Mouse (Mus musculus): ENCODE measurements around the gene Ankrd11. TPM values are rescaled to one million over a fixed set of nuclear protein-coding genes. Genes with fewer than 3 reads are reported as not detected.

The Ankrd11 gene
- polyA plus RNA-seq, 1 experiment from 2014 or later = 94.4 TPM

DNA sequence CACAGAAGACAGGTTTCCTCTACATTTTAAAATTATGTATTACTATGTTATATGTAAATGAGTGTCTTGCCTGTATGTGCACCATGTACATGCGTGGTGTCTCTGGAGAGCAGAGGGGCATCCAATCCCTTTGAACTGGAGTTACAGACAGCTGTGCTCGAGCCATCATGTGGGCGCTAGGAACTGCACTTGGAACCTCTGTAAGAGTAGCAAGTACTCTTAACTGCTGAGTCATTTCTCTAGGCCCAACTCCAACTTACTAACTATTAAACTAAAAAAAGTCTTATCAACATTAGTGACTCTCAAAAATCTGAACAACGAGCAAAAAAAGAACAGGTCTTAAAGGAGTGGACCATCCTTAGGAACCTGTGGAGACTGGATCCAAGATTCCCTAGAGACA, 66.0 kb downstream of the Ankrd11 start:
- ATAC-seq (replicated peaks; ENCODE audit: low FRiP score) (no peak), DNase-seq (ENCODE audit: low spot score) (no peak)
- Histone ChIP-seq H3K27me3 (ENCODE audit: control insufficient read depth, insufficient read depth, low read length) (no peaks in the 10 kb centered on the region), H3K4me3 (ENCODE audit: low read depth, low read length) (no peak overlapping the region), H3K36me3 (ENCODE audit: control insufficient read depth, insufficient read depth, low read length) (no peaks in the 10 kb centered on the region), H3K27ac (ENCODE audit: low read depth, low read length) (no peak overlapping the region), H3K4me2 (ENCODE audit: low read depth, low read length, severe bottlenecking) (no peak overlapping the region), H3K4me1 (replicated peaks; ENCODE audit: control insufficient read depth, insufficient read depth, low read length) (no peaks in the 10 kb centered on the region), H3K9me3 (ENCODE audit: control insufficient read depth, low read length) (no peaks in the 10 kb centered on the region), H3K9ac (ENCODE audit: low read length) (no peak overlapping the region)
- WGBS = 95% methylated on average over 4 of the region's 4 CpGs

DNA sequence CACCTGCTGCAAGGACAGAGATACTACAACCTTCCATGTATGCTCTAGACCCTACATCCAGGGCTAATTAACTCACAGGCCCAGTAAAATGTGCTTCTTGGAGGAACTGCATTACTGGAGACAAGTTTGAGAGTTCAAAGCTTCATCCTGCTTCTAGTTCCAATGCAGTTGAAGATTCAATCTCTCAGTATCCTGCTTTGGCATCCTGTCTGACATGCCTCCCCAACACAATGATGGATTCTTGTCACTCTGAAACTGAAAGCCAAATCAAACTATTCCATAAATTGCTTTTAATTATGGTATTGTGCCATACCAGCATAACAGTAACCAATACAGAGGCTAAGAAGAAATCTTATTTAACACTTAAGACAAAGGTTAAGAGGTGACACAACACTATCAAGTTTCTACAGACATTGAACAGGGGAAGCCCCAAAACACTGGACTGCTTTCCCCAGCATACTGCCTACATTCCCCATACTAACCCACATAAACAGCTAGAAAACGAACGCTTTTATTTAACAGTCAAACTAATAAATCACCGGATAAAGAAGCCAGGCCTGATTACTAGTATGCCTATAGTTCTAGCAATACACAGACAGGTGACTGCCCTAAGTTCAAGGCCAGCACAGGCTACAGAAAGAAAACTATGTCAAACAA, 72.0 kb downstream of the Ankrd11 start:
- Histone ChIP-seq H3K4me1 (replicated peaks; ENCODE audit: control insufficient read depth, insufficient read depth, low read length) (no peaks in the 10 kb centered on the region), H3K27ac (ENCODE audit: low read depth, low read length) (no peak overlapping the region), H3K4me2 (ENCODE audit: low read depth, low read length, severe bottlenecking) (no peak overlapping the region), H3K9ac (ENCODE audit: low read length) (no peak overlapping the region), H3K27me3 (ENCODE audit: control insufficient read depth, insufficient read depth, low read length) (no peaks in the 10 kb centered on the region), H3K36me3 (ENCODE audit: control insufficient read depth, insufficient read depth, low read length) (no peaks in the 10 kb centered on the region; the same call in 1 of the 2 replicates), H3K9me3 (ENCODE audit: control insufficient read depth, low read length) (no peaks in the 10 kb centered on the region), H3K4me3 (ENCODE audit: low read depth, low read length) (no peak overlapping the region)
- ATAC-seq (replicated peaks; ENCODE audit: low FRiP score) (no peak), DNase-seq (ENCODE audit: low spot score) (no peak)
- WGBS = 98% methylated on average over 3 of the region's 3 CpGs

DNA sequence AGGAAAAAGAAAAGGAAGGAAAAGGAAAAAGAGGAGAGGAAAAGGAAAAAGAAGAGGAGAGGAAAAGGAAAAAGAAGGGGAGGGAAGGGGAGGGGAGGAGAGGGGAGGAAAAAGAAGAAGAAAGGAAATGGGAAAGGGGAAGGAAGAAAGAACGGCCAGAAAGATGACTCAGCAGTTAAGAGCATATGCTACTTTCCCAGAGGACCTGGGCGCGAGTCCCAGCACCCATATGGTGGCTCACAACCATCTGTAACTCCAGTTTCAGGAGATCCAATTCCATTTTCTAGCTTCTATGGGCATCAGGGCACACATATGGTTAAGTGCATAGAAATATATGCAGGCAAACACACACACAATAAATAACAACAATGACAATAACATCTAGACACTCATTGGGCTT, 73.9 kb downstream of the Ankrd11 start:
- no peaks in the 10 kb centered on the region for H3K4me1 ChIP-seq (replicated peaks; ENCODE audit: control insufficient read depth, insufficient read depth, low read length)
- ATAC-seq (replicated peaks; ENCODE audit: low FRiP score) = no peak
- no peaks in the 10 kb centered on the region for H3K9me3 ChIP-seq (ENCODE audit: control insufficient read depth, low read length)
- no peak overlapping the region for H3K27ac ChIP-seq (ENCODE audit: low read depth, low read length)
- no peak overlapping the region for H3K9ac ChIP-seq (ENCODE audit: low read length)
- DNase-seq (ENCODE audit: low spot score) = no peak
- WGBS = 99% methylated on average over 3 of the region's 3 CpGs
- no peaks in the 10 kb centered on the region; the same call in 1 of the 2 replicates for H3K36me3 ChIP-seq (ENCODE audit: control insufficient read depth, insufficient read depth, low read length)
- no peak overlapping the region for H3K4me2 ChIP-seq (ENCODE audit: low read depth, low read length, severe bottlenecking)
- no peak overlapping the region for H3K4me3 ChIP-seq (ENCODE audit: low read depth, low read length)
- H3K27me3 ChIP-seq (ENCODE audit: control insufficient read depth, insufficient read depth, low read length) = no peaks in the 10 kb centered on the region

DNA sequence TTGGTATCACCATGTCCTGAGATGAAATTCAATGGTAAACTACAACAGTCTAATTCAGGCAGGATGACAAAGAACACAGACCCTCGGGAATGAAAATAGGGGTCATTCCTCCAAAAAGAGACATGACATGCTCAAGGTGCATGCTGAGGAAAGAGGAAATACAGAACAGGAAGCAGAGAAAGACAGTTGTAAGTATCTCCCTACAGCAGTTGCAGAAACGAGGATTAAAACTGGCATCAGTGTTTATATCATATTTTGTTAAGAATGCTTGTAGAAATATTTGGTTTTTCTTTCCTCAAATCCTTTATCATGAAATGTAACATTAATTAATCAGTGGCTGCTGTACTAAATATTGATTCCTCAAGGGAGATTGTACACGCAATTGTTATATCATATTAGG, 75.4 kb downstream of the Ankrd11 start:
- Histone ChIP-seq H3K4me1 (replicated peaks; ENCODE audit: control insufficient read depth, insufficient read depth, low read length) (no peaks in the 10 kb centered on the region), H3K27ac (ENCODE audit: low read depth, low read length) (no peak overlapping the region), H3K9me3 (ENCODE audit: control insufficient read depth, low read length) (no peaks in the 10 kb centered on the region), H3K27me3 (ENCODE audit: control insufficient read depth, insufficient read depth, low read length) (no peaks in the 10 kb centered on the region), H3K36me3 (ENCODE audit: control insufficient read depth, insufficient read depth, low read length) (no peaks in the 10 kb centered on the region; the same call in 1 of the 2 replicates), H3K4me2 (ENCODE audit: low read depth, low read length, severe bottlenecking) (no peak overlapping the region), H3K4me3 (ENCODE audit: low read depth, low read length) (no peak overlapping the region), H3K9ac (ENCODE audit: low read length) (no peak overlapping the region)
- WGBS = 91% methylated on average over 3 of the region's 3 CpGs
- DNase-seq (ENCODE audit: low spot score) (no peak), ATAC-seq (replicated peaks; ENCODE audit: low FRiP score) (no peak)

DNA sequence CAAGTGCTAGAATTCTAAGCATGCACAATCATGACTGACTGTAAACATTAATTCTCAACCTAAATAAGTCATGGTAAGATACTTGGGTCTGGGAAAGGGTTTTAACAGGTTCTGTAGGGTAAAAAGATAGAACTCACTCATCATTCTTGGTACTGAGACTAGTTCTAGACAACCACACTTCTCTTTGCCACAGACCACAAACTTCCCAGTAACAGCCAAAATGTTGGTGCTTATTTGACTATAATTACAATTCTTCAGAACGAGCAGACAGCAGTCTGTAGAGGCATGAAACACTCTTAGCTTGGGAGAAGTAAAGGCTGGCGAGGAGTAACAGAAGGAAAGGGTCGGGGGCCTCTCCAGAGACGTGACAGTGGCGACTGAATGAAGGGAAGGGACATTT, 80.0 kb downstream of the Ankrd11 start:
- no peaks in the 10 kb centered on the region for H3K27me3 ChIP-seq (ENCODE audit: control insufficient read depth, insufficient read depth, low read length)
- no peak for ATAC-seq (replicated peaks; ENCODE audit: low FRiP score)
- WGBS = 69% methylated on average over 5 of the region's 5 CpGs

DNA sequence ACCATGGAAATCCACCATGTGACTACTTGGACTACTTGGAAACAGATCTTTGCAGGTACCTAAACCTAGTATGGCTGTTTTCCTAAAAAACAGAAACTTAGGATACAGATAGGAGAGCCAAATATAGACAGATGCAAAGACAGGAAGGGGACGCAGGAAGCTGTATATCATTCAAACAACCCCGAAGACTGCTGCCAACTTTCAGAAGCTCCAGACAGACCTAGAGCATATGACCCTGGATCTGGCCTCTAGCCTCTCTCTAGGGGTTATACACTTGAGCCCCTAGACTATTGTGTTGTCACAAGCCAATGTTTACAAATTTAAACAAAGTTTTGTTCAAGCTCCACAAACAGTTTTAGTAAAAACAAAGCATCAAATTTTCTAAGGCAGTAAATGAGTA, 80.6 kb downstream of the Ankrd11 start:
- H3K36me3 ChIP-seq (ENCODE audit: control insufficient read depth, insufficient read depth, low read length) = no peaks in the 10 kb centered on the region
- no peak overlapping the region for H3K27ac ChIP-seq (ENCODE audit: low read depth, low read length)
- 90% methylated on average over 2 of the region's 2 CpGs for WGBS
- no peak overlapping the region for H3K4me3 ChIP-seq (ENCODE audit: low read depth, low read length)
- no peak overlapping the region for H3K4me2 ChIP-seq (ENCODE audit: low read depth, low read length, severe bottlenecking)
- H3K9me3 ChIP-seq (ENCODE audit: control insufficient read depth, low read length) = no peaks in the 10 kb centered on the region
- no peak overlapping the region for H3K9ac ChIP-seq (ENCODE audit: low read length)
- DNase-seq (ENCODE audit: low spot score) = no peak
- H3K4me1 ChIP-seq (replicated peaks; ENCODE audit: control insufficient read depth, insufficient read depth, low read length) = no peaks in the 10 kb centered on the region
- no peak for ATAC-seq (replicated peaks; ENCODE audit: low FRiP score)
- no peaks in the 10 kb centered on the region for H3K27me3 ChIP-seq (ENCODE audit: control insufficient read depth, insufficient read depth, low read length)

More for the DNA sequence above, 80.0 kb downstream of the Ankrd11 start:
- Histone ChIP-seq H3K9ac (ENCODE audit: low read length) (no peak overlapping the region), H3K4me1 (replicated peaks; ENCODE audit: control insufficient read depth, insufficient read depth, low read length) (no peaks in the 10 kb centered on the region), H3K4me2 (ENCODE audit: low read depth, low read length, severe bottlenecking) (no peak overlapping the region), H3K36me3 (ENCODE audit: control insufficient read depth, insufficient read depth, low read length) (no peaks in the 10 kb centered on the region), H3K9me3 (ENCODE audit: control insufficient read depth, low read length) (no peaks in the 10 kb centered on the region), H3K27ac (ENCODE audit: low read depth, low read length) (no peak overlapping the region), H3K4me3 (ENCODE audit: low read depth, low read length) (no peak overlapping the region)
- no peak for DNase-seq (ENCODE audit: low spot score)

DNA sequence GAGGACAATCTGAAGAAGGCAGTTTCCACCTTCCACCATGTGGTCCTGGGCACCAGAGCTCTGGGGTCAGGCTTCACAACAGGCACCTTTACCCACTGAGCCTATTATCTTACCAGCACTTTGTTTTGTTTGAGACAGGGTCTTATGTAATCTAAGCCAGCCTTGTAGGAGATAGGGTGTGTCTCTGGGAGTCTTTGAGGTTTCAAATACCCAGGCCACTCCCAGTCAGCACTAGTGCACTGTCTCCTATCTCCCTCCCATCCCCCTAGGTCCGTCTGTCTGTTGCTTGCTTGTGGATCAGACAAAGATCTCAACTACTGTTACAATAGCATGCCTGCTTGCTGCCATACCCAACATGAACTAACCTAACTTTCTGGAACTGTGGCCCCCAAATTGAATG, 81.1 kb downstream of the Ankrd11 start:
- Histone ChIP-seq H3K36me3 (ENCODE audit: control insufficient read depth, insufficient read depth, low read length) (no peaks in the 10 kb centered on the region), H3K4me3 (ENCODE audit: low read depth, low read length) (no peak overlapping the region), H3K4me1 (replicated peaks; ENCODE audit: control insufficient read depth, insufficient read depth, low read length) (no peaks in the 10 kb centered on the region), H3K27ac (ENCODE audit: low read depth, low read length) (no peak overlapping the region), H3K9me3 (ENCODE audit: control insufficient read depth, low read length) (no peaks in the 10 kb centered on the region), H3K4me2 (ENCODE audit: low read depth, low read length, severe bottlenecking) (no peak overlapping the region), H3K9ac (ENCODE audit: low read length) (no peak overlapping the region), H3K27me3 (ENCODE audit: control insufficient read depth, insufficient read depth, low read length) (no peaks in the 10 kb centered on the region)
- 38% methylated on average over 1 of the region's 1 CpGs for WGBS
- ATAC-seq (replicated peaks; ENCODE audit: low FRiP score) (no peak), DNase-seq (ENCODE audit: low spot score) (no peak)

DNA sequence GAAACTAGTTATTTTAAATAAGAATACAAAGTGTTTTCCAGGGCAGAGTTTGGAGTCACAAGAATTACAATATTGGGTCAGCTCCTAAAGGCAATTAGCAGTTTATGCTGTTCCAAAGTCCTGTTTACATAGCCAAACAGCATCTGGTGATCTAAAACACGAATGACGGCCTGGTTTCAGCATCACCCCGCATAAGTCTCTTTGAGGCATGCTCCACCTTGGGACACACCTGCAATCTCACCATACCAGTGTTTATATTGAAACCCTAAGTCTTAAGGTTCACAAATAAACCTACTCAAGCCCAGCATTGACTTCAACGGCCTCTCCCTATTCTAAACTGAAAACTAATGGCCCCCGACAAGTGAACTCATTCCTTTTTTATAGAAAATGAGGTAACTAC, 81.8 kb downstream of the Ankrd11 start:
- WGBS = 92% methylated on average over 5 of the region's 5 CpGs
- DNase-seq (ENCODE audit: low spot score) (no peak), ATAC-seq (replicated peaks; ENCODE audit: low FRiP score) (no peak)
- H3K4me1 ChIP-seq (replicated peaks; ENCODE audit: control insufficient read depth, insufficient read depth, low read length) = no peaks in the 10 kb centered on the region
- H3K9ac ChIP-seq (ENCODE audit: low read length) = no peak overlapping the region
- H3K36me3 ChIP-seq (ENCODE audit: control insufficient read depth, insufficient read depth, low read length) = no peaks in the 10 kb centered on the region
- no peak overlapping the region for H3K4me2 ChIP-seq (ENCODE audit: low read depth, low read length, severe bottlenecking)
- H3K9me3 ChIP-seq (ENCODE audit: control insufficient read depth, low read length) = no peaks in the 10 kb centered on the region
- no peak overlapping the region for H3K4me3 ChIP-seq (ENCODE audit: low read depth, low read length)
- H3K27ac ChIP-seq (ENCODE audit: low read depth, low read length) = no peak overlapping the region
- H3K27me3 ChIP-seq (ENCODE audit: control insufficient read depth, insufficient read depth, low read length) = no peaks in the 10 kb centered on the region

DNA sequence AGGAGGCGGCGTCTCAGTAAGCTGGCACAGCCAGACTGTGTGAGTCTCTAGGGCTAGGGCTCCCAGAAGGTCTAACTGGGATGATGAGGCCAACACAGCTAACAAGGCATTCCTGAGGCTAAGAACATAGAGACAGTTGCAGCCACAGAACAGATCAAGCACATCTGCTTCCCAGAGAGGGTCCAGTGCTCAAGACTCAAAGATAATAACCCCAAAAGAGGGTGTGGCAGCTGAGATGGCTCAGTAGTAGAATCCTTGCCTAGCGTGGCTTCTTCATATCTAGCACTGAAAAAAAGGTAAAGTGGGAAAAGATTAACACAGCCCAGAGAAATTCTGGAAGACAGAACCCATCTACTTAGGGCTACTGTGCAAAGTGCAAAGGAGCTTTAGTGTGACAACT, 86.1 kb downstream of the Ankrd11 start:
- no peaks in the 10 kb centered on the region for H3K36me3 ChIP-seq (ENCODE audit: control insufficient read depth, insufficient read depth, low read length)
- no peaks in the 10 kb centered on the region for H3K9me3 ChIP-seq (ENCODE audit: control insufficient read depth, low read length)
- H3K4me3 ChIP-seq (ENCODE audit: low read depth, low read length) = no peak overlapping the region
- no peak for DNase-seq (ENCODE audit: low spot score)
- no peak for ATAC-seq (replicated peaks; ENCODE audit: low FRiP score)
- no peak overlapping the region for H3K27ac ChIP-seq (ENCODE audit: low read depth, low read length)
- no peak overlapping the region for H3K9ac ChIP-seq (ENCODE audit: low read length)
- no peaks in the 10 kb centered on the region for H3K27me3 ChIP-seq (ENCODE audit: control insufficient read depth, insufficient read depth, low read length)
- 99% methylated on average over 3 of the region's 3 CpGs for WGBS
- H3K4me1 ChIP-seq (replicated peaks; ENCODE audit: control insufficient read depth, insufficient read depth, low read length) = no peaks in the 10 kb centered on the region
- H3K4me2 ChIP-seq (ENCODE audit: low read depth, low read length, severe bottlenecking) = no peak overlapping the region
